ENCODE assay signal across 8 mouse cellular contexts in the genomic region with DNA sequence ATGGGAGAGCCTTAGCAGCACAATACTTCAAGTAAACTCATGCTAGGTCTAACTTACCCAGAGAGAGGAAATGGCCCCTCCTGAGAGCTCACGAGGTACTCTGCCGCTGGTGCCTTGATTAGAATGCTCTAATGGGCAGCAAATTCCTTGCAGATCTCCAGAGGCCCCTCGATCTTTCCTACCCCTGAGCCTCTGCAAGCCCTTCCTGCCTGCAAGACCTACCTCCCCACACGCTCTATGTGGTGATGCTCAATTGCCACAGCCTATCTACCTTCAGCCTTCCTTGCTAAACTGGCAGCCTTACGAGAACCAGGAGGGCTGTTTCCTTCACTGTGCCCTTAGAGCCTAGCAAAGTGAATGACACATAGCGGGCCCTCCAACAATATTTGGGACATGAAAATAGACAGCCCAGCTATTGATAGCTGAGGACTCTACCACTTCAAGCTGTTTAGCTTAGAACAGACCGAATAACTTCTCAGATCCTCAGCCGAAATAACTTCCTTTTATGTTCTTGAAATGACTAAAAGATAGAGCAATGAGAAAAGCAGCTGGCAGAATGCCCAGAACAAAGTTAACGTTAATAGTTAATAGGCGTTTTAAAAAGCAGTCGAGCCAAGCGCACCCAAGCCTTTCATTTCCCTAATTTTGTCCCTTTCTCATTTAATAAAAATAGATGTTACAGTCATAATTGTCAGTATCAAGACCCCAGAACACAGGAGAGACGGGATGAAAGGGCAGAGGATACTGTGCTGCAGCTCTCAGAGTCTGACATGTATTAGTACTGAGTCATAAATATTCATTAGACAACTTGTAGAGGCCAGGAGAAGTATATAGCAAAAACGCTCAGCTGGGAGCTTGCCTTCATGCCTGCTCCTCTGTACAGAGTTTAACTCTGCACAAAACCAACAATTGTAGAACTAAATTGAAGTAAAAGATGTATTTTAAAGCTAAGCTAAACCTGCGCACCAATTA. TPM values are rescaled to one million over a fixed set of nuclear protein-coding genes. Genes with fewer than 3 reads are reported as not detected.
DNase-seq lines count a peak whose midpoint lies in the region; ATAC-seq and TF ChIP-seq lines count a peak whose summit lies in the region.

No protein-coding gene starts in this region.

- H3K27me3 ChIP-seq in lung, embryonic 15.5 days, result no peaks in the 10 kb centered on the region
- no peaks in the 10 kb centered on the region for H3K27me3 ChIP-seq in intestine, embryonic 14.5 days (replicated peaks; ENCODE audit: control insufficient read depth, insufficient read depth, low read length)
- H3K27me3 ChIP-seq in midbrain, embryonic 13.5 days, result no peaks in the 10 kb centered on the region

- H3K36me3 ChIP-seq in lung, embryonic 15.5 days, result no peaks in the 10 kb centered on the region
- H3K36me3 ChIP-seq in intestine, embryonic 14.5 days (ENCODE audit: control insufficient read depth, insufficient read depth, low read length), result no peaks in the 10 kb centered on the region
- H3K36me3 ChIP-seq in midbrain, embryonic 13.5 days, result no peaks in the 10 kb centered on the region

- H3K4me3 ChIP-seq in lung, embryonic 15.5 days, result no peak overlapping the region
- no peak overlapping the region for H3K4me3 ChIP-seq in intestine, embryonic 14.5 days (ENCODE audit: low read depth, low read length)
- H3K4me3 ChIP-seq in midbrain, embryonic 13.5 days (replicated peaks), result no peak overlapping the region
- no peak overlapping the region for H3K4me3 ChIP-seq in layer of hippocampus, adult 2 months

- H3K4me1 ChIP-seq in lung, embryonic 15.5 days, result peaks cover 27% of the 10 kb centered on the region
- peaks cover 18% of the 10 kb centered on the region for H3K4me1 ChIP-seq in intestine, embryonic 14.5 days (replicated peaks; ENCODE audit: control insufficient read depth, insufficient read depth, low read length)
- peaks cover 24% of the 10 kb centered on the region for H3K4me1 ChIP-seq in midbrain, embryonic 13.5 days (replicated peaks)

- DNase-seq in lung, postnatal 4 days, result no peak
- peak; percentile 10 to 63 for DNase-seq in adrenal gland, postnatal 36 days
- DNase-seq in intestine, embryonic 14.5 days (ENCODE audit: low spot score), result peak; percentile 58
- no peak for DNase-seq in layer of hippocampus, adult 2 months (ENCODE audit: low spot score in 2 of 2)
- DNase-seq in gastrocnemius, adult 8-10 months (ENCODE audit: low spot score in 2 of 2), result no peak

- H3K9ac ChIP-seq in lung, embryonic 15.5 days, result no peak overlapping the region
- H3K9ac ChIP-seq in intestine, embryonic 14.5 days (ENCODE audit: low read length), result no peak overlapping the region
- no peak overlapping the region for H3K9ac ChIP-seq in midbrain, embryonic 13.5 days (replicated peaks)

- TF ChIP-seq CTCF in layer of hippocampus, adult 2 months (conservative IDR thresholded peaks at IDR 0.05), result no peak

- WGBS in lung, embryonic 15.5 days, result 22% methylated on average over 15 of the region's 15 CpGs
- WGBS in intestine, embryonic 14.5 days, result 32% methylated on average over 15 of the region's 15 CpGs
- 47% methylated on average over 15 of the region's 15 CpGs for WGBS in midbrain, embryonic 13.5 days

- peak overlapping the region; percentile 29 for H3K4me2 ChIP-seq in lung, embryonic 15.5 days
- H3K4me2 ChIP-seq in intestine, embryonic 14.5 days (ENCODE audit: low read length), result peak overlapping the region; percentile 18; the same call in 1 of the 2 replicates
- no peak overlapping the region for H3K4me2 ChIP-seq in midbrain, embryonic 13.5 days (replicated peaks)

- peak; percentile 24; the same call in 1 of the 2 replicates for ATAC-seq in lung, embryonic 15.5 days (ENCODE audit: borderline replicate concordance, extremely low read depth, low FRiP score, low TSS enrichment)
- no peak for ATAC-seq in intestine, embryonic 14.5 days (replicated peaks; ENCODE audit: low FRiP score, low TSS enrichment, low read depth)
- peak; percentile 79 for ATAC-seq in midbrain, embryonic 13.5 days
- ATAC-seq in cerebellum, adult (ENCODE audit: insufficient number of reproducible peaks, low FRiP score, low TSS enrichment), result no peak

- H3K27ac ChIP-seq in lung, embryonic 15.5 days, result peak overlapping the region; percentile 22; the same call in 1 of the 2 replicates
- peak overlapping the region; percentile 22 for H3K27ac ChIP-seq in intestine, embryonic 14.5 days (ENCODE audit: low read depth)
- 0 out of 2 replicates have a peak overlapping the region, but pooled peaks have one; percentile 14 for H3K27ac ChIP-seq in midbrain, embryonic 13.5 days
- no peak overlapping the region for H3K27ac ChIP-seq in layer of hippocampus, adult 2 months

- no peaks in the 10 kb centered on the region for H3K9me3 ChIP-seq in lung, embryonic 15.5 days
- no peaks in the 10 kb centered on the region for H3K9me3 ChIP-seq in intestine, embryonic 14.5 days (ENCODE audit: control insufficient read depth, low read length)
- H3K9me3 ChIP-seq in midbrain, embryonic 13.5 days, result no peaks in the 10 kb centered on the region

RNA-seq across cellular contexts. Expression of a gene that starts 17.9 kb away (rescaled TPM):
- 62.4 and 72.3 TPM in 2 replicates for polyA plus RNA-seq in lung, embryonic 15.5 days (2015; fragmentation: Nextera tagmentation; extraction: Ambion mirVana)
- total RNA-seq in adrenal gland, postnatal 36 days (2021), result 100 to 1,000 TPM in 1 of 2 experiments, 10 to 100 TPM in 1; 94.9 to 126 TPM
- polyA plus RNA-seq in intestine, embryonic 14.5 days (2014; fragmentation: Nextera tagmentation; extraction: Ambion mirVana), result 79.1 and 97.2 TPM in 2 replicates
- 32.1 and 46.9 TPM in 2 replicates for polyA plus RNA-seq in midbrain, embryonic 13.5 days (2015; fragmentation: Nextera tagmentation; extraction: Ambion mirVana)
- total RNA-seq in layer of hippocampus, adult 2 months (2021), result 100 to 1,000 TPM in 1 of 2 experiments, 10 to 100 TPM in 1; 97.8 to 113 TPM
- 10 to 100 TPM; 27.3 to 30.0 (median 29.3) TPM for total RNA-seq in gastrocnemius, adult 8-10 months (2022)

Comparison
In these comparisons a context has a peak if more than half of its experiments do, and no peak if none do; other contexts are left out.
1. ATAC-seq: peak in lung, embryonic 15.5 days (single experiment) and midbrain, embryonic 13.5 days (single experiment); none in intestine, embryonic 14.5 days (single experiment) and cerebellum, adult (single experiment).
2. DNase-seq: peak in adrenal gland, postnatal 36 days (2 of 2) and intestine, embryonic 14.5 days (single experiment); none in lung, postnatal 4 days (0 of 2), layer of hippocampus, adult 2 months (0 of 2) and gastrocnemius, adult 8-10 months (0 of 2).